ENCODE assay signal across 9 mouse cellular contexts in the genomic region with DNA sequence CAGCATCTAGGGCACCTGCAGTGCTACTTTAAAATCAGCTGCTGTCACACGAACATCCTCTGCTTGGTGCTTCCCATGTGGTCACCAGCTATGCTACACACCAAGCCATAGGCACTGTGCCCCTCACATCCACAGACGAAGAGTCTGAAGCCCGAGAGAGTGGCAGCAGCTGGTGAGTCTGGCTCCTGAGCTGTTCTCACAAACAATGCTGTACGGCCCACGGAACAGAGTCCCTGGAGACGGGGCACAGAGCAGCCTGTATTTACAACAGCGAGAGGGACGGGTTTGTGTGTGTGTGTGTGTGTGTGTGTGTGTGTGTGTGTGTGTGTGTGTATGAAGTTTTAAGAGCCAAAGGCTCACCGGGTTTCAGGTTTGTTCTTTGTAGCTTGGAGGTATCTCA. TPM values are rescaled to one million over a fixed set of nuclear protein-coding genes. Genes with fewer than 3 reads are reported as not detected.
DNase-seq lines count a peak whose midpoint lies in the region; ATAC-seq and TF ChIP-seq lines count a peak whose summit lies in the region.
"Had no signal": no experiment of that assay in that cellular context is flagged by ENCODE, and none has a peak within 500 bp of the region (broad histone marks: within the 10 kb centered on the region; RNA-seq: fewer than 3 reads in every experiment).

No protein-coding gene starts in this region.

- H3K9me3 ChIP-seq in hindbrain, embryonic 13.5 days, result no peaks in the 10 kb centered on the region
- H3K9me3 ChIP-seq in midbrain, postnatal 0 days (ENCODE audit: low read length), result no peaks in the 10 kb centered on the region
- H3K9me3 ChIP-seq: embryonic facial prominence, embryonic 12.5 days had no signal

- H3K27me3 ChIP-seq in hindbrain, embryonic 13.5 days, result no peaks in the 10 kb centered on the region
- H3K27me3 ChIP-seq in midbrain, postnatal 0 days (ENCODE audit: insufficient read depth, low read length), result no peaks in the 10 kb centered on the region
- no peaks in the 10 kb centered on the region for H3K27me3 ChIP-seq in kidney, adult 2 months (replicated peaks; ENCODE audit: control insufficient read depth, insufficient read depth, low read length)
- H3K27me3 ChIP-seq: embryonic facial prominence, embryonic 12.5 days had no signal

- H3K27ac ChIP-seq in hindbrain, embryonic 13.5 days, result peak overlapping the region; percentile 65
- H3K27ac ChIP-seq in midbrain, postnatal 0 days (ENCODE audit: low read depth, low read length), result no peak overlapping the region
- no peak overlapping the region for H3K27ac ChIP-seq in gastrocnemius, adult 2 months
- H3K27ac ChIP-seq in kidney, adult 2 months (ENCODE audit: insufficient read depth, low read depth, low read length), result no peak overlapping the region
- H3K27ac ChIP-seq: embryonic facial prominence, embryonic 12.5 days had no signal

- TF ChIP-seq CTCF in midbrain, postnatal 0 days (IDR thresholded peaks at IDR 0.05), result no peak
- no peak for TF ChIP-seq CTCF in gastrocnemius, adult 2 months (IDR thresholded peaks at IDR 0.05)
- no peak for TF ChIP-seq CTCF in kidney, adult 2 months (conservative IDR thresholded peaks at IDR 0.05; ENCODE audit: insufficient read depth, insufficient read length, low read depth, low read length)

- H3K9ac ChIP-seq in hindbrain, embryonic 13.5 days, result no peak overlapping the region
- H3K9ac ChIP-seq in midbrain, postnatal 0 days (replicated peaks; ENCODE audit: low read length, poor library complexity, severe bottlenecking), result no peak overlapping the region
- H3K9ac ChIP-seq: embryonic facial prominence, embryonic 12.5 days had no signal

- no peaks in the 10 kb centered on the region for H3K36me3 ChIP-seq in hindbrain, embryonic 13.5 days
- H3K36me3 ChIP-seq in midbrain, postnatal 0 days (ENCODE audit: insufficient read depth, low read length), result no peaks in the 10 kb centered on the region
- H3K36me3 ChIP-seq in kidney, adult 2 months (ENCODE audit: control insufficient read depth, insufficient read depth, low read length), result no peaks in the 10 kb centered on the region
- H3K36me3 ChIP-seq: embryonic facial prominence, embryonic 12.5 days had no signal

- peak; percentile 51 for DNase-seq in lung, postnatal 36 days
- no peak for DNase-seq in lung, adult 18-20 months
- peak; percentile 82 for DNase-seq in midbrain, postnatal 0 days (ENCODE audit: low spot score)
- DNase-seq in thymus, postnatal 36 days, result peak; percentile 30 to 35
- no peak for DNase-seq in gastrocnemius, adult 2 months
- DNase-seq in urinary bladder, adult 18-20 months (ENCODE audit: low spot score in 2 of 2), result no peak
- no peak for DNase-seq in kidney, adult 2 months

- WGBS in hindbrain, embryonic 13.5 days, result 14% methylated on average over 9 of the region's 9 CpGs
- 11% methylated on average over 9 of the region's 9 CpGs for WGBS in midbrain, postnatal 0 days
- WGBS in kidney, adult 2 months, result 63% methylated on average over 9 of the region's 9 CpGs

- no peak for TF ChIP-seq POLR2A in kidney, adult 2 months (IDR thresholded peaks at IDR 0.05; ENCODE audit: low read depth, low read length)

- H3K4me1 ChIP-seq in hindbrain, embryonic 13.5 days (replicated peaks), result peaks cover 33% of the 10 kb centered on the region
- H3K4me1 ChIP-seq in midbrain, postnatal 0 days (ENCODE audit: insufficient read depth, low read length), result 0 out of 2 replicates have a peak, but pooled peaks cover 7% of the 10 kb centered on the region
- H3K4me1 ChIP-seq in kidney, adult 2 months (ENCODE audit: control insufficient read depth, insufficient read depth, low read length), result peaks cover 4% of the 10 kb centered on the region; the same call in 1 of the 2 replicates
- H3K4me1 ChIP-seq: embryonic facial prominence, embryonic 12.5 days had no signal

- intact Hi-C loops in gastrocnemius, adult 2 months (cut with DNase I), result no loop called here

- no peak overlapping the region for H3K4me3 ChIP-seq in hindbrain, embryonic 13.5 days
- H3K4me3 ChIP-seq in midbrain, postnatal 0 days (ENCODE audit: low read depth, low read length), result no peak overlapping the region
- no peak overlapping the region for H3K4me3 ChIP-seq in gastrocnemius, adult 2 months
- H3K4me3 ChIP-seq in kidney, adult 2 months (ENCODE audit: insufficient read depth, low read depth, low read length), result no peak overlapping the region
- H3K4me3 ChIP-seq: embryonic facial prominence, embryonic 12.5 days had no signal

- H3K4me2 ChIP-seq in hindbrain, embryonic 13.5 days, result no peak overlapping the region
- H3K4me2 ChIP-seq in midbrain, postnatal 0 days (ENCODE audit: low read depth, low read length, poor library complexity, severe bottlenecking), result no peak overlapping the region; the same call in 1 of the 2 replicates
- H3K4me2 ChIP-seq: embryonic facial prominence, embryonic 12.5 days had no signal

- peak; percentile 67 for ATAC-seq in hindbrain, embryonic 13.5 days (ENCODE audit: low FRiP score)
- peak; percentile 69; the same call in 1 of the 2 replicates for ATAC-seq in midbrain, postnatal 0 days (ENCODE audit: low FRiP score)

RNA-seq across cellular contexts. Expression of a gene that starts 50.7 kb away (rescaled TPM):
- polyA plus RNA-seq in hindbrain, embryonic 13.5 days (2015; fragmentation: Nextera tagmentation; extraction: Ambion mirVana), result 118 TPM in 2 replicates
- 68.8 and 87.0 TPM in 2 replicates for total RNA-seq in midbrain, postnatal 0 days (2014; rRNA removed)
- 58.2 and 70.4 TPM in 2 replicates for polyA plus RNA-seq in midbrain, postnatal 0 days (2015; fragmentation: Nextera tagmentation; extraction: Ambion mirVana)
- total RNA-seq in gastrocnemius, adult 2 months (2021), result 1 to 10 TPM; 1.5 to 1.9 TPM
- 4.5 and 5.9 TPM in 2 replicates for polyA plus RNA-seq in kidney, adult 2 months (2012; rRNA removed)

Comparison
In these comparisons a context has a peak if more than half of its experiments do, and no peak if none do; other contexts are left out.
1. DNase-seq: peak in lung, postnatal 36 days (single experiment), midbrain, postnatal 0 days (single experiment) and thymus, postnatal 36 days (2 of 2); none in lung, adult 18-20 months (0 of 2), gastrocnemius, adult 2 months (single experiment), urinary bladder, adult 18-20 months (0 of 2) and kidney, adult 2 months (single experiment).